Mouse (Mus musculus): Measurements from ENCODE around the gene Trappc4.

- TF ChIP-seq CTCF (IDR thresholded peaks at IDR 0.05; ENCODE audit: low read depth, low read length) (no peak), POLR2A (IDR thresholded peaks at IDR 0.05; ENCODE audit: extremely low read depth, insufficient read depth, low read length) (no peak)
These were observed 4.9 kb upstream of the Trappc4 start for GRCm38 (mm10) chr9:44412306-44412705.

All from liver, adult 2 months (tissue).